25 mouse cellular contexts compared by ENCODE assay signal in genomic region chr19:44238906-44239305, GRCm38 (mm10). TPM values are rescaled to one million over a fixed set of nuclear protein-coding genes. Genes with fewer than 3 reads are reported as not detected.
DNase-seq lines count a peak whose midpoint lies in the region; ATAC-seq lines count a peak whose summit lies in the region.
"Had no signal": no experiment of that assay in that cellular context is flagged by ENCODE, and none has a peak within 500 bp of the region (broad histone marks: within the 10 kb centered on the region; RNA-seq: fewer than 3 reads in every experiment).

No protein-coding gene starts in this region.

- H3K4me3 ChIP-seq in forebrain, embryonic 14.5 days (ENCODE audit: low read depth, low read length) = no peak overlapping the region
- H3K4me3 ChIP-seq: embryonic facial prominence, embryonic 13.5 days; embryonic facial prominence, embryonic 15.5 days; erythroblast, embryonic 14.5 days; forebrain, embryonic 10.5 days; forebrain, embryonic 12.5 days; forebrain, embryonic 15.5 days had no signal

- no peaks in the 10 kb centered on the region for H3K27me3 ChIP-seq in forebrain, embryonic 14.5 days (replicated peaks; ENCODE audit: control insufficient read depth, insufficient read depth, low read length)
- H3K27me3 ChIP-seq: embryonic facial prominence, embryonic 13.5 days; embryonic facial prominence, embryonic 15.5 days; forebrain, embryonic 12.5 days; forebrain, embryonic 15.5 days had no signal

- no peaks in the 10 kb centered on the region for H3K36me3 ChIP-seq in forebrain, embryonic 14.5 days (ENCODE audit: control insufficient read depth, insufficient read depth, low read length)
- H3K36me3 ChIP-seq: embryonic facial prominence, embryonic 13.5 days; embryonic facial prominence, embryonic 15.5 days; forebrain, embryonic 10.5 days; forebrain, embryonic 12.5 days; forebrain, embryonic 15.5 days had no signal

- no peak overlapping the region for H3K9ac ChIP-seq in forebrain, embryonic 14.5 days (ENCODE audit: low read length)
- H3K9ac ChIP-seq: embryonic facial prominence, embryonic 13.5 days; embryonic facial prominence, embryonic 15.5 days; forebrain, embryonic 12.5 days; forebrain, embryonic 15.5 days; forebrain, postnatal 0 days had no signal

- H3K4me1 ChIP-seq in forebrain, embryonic 14.5 days (ENCODE audit: control insufficient read depth, insufficient read depth, low read length) = no peaks in the 10 kb centered on the region

- H3K4me2 ChIP-seq in forebrain, embryonic 14.5 days (ENCODE audit: low read length) = no peak overlapping the region
- H3K4me2 ChIP-seq: embryonic facial prominence, embryonic 13.5 days; embryonic facial prominence, embryonic 15.5 days; forebrain, embryonic 12.5 days; forebrain, embryonic 15.5 days had no signal

- ATAC-seq in forebrain, embryonic 14.5 days = no peak
- ATAC-seq: forebrain, embryonic 15.5 days; forebrain, postnatal 0 days; Patski had no signal

- WGBS in forebrain, embryonic 14.5 days = 77% methylated on average over 2 of the region's 2 CpGs

- peak; percentile 67 for DNase-seq in 3134 (ENCODE audit: extremely low read depth, insufficient read length, low spot score)
- peak; percentile 47 for DNase-seq in 3T3-L1 (ENCODE audit: low read depth, low spot score)
- DNase-seq in brain, adult 2 months (ENCODE audit: low read depth, low spot score) = peak; percentile 70
- no peak for DNase-seq in forebrain, embryonic 14.5 days (ENCODE audit: low spot score)
- DNase-seq in spleen, adult 18-20 months = no peak
- DNase-seq in kidney, postnatal 14 days = no peak
- DNase-seq: adrenal gland, adult 2 months; adrenal gland, postnatal 10 days; adrenal gland, postnatal 25 days; cerebellum, adult 11-12 months; cerebellum, adult 2 months; cerebellum, adult 9-10 months; cerebellum, postnatal 10 days; cerebellum, postnatal 25 days; embryo, embryonic 11 days; forebrain, postnatal 0 days had no signal

- no peak overlapping the region for H3K27ac ChIP-seq in forebrain, embryonic 14.5 days (ENCODE audit: low read depth, low read length)
- H3K27ac ChIP-seq: embryonic facial prominence, embryonic 13.5 days; embryonic facial prominence, embryonic 15.5 days; forebrain, embryonic 10.5 days; forebrain, embryonic 12.5 days; forebrain, embryonic 15.5 days had no signal

- no peaks in the 10 kb centered on the region for H3K9me3 ChIP-seq in forebrain, embryonic 14.5 days (replicated peaks; ENCODE audit: control insufficient read depth, low read length)
- H3K9me3 ChIP-seq: embryonic facial prominence, embryonic 13.5 days; embryonic facial prominence, embryonic 15.5 days; forebrain, embryonic 10.5 days; forebrain, embryonic 12.5 days; forebrain, embryonic 15.5 days had no signal

RNA-seq across cellular contexts. Expression of gene Scd3, which starts 35.8 kb away (rescaled TPM):
- 2.0 and 2.1 TPM in 2 replicates for polyA plus RNA-seq in forebrain, embryonic 14.5 days (2014; fragmentation: Nextera tagmentation; extraction: Ambion mirVana)
- polyA plus RNA-seq: adrenal gland, adult 2 months; erythroblast, embryonic 14.5 days had no signal

RNA-seq across cellular contexts. Expression of gene Pkd2l1, which starts 46.7 kb away (rescaled TPM):
- polyA plus RNA-seq in forebrain, embryonic 14.5 days (2014; fragmentation: Nextera tagmentation; extraction: Ambion mirVana) = 0.15 TPM in 2 replicates
- polyA plus RNA-seq: adrenal gland, adult 2 months; C2C12; embryonic facial prominence, embryonic 11.5 days; embryonic facial prominence, embryonic 13.5 days; embryonic facial prominence, embryonic 15.5 days; erythroblast, embryonic 14.5 days had no signal

RNA-seq across cellular contexts. Expression of gene Scd2, which starts 54.6 kb away (rescaled TPM):
- 220 and 266 TPM in 2 replicates for polyA plus RNA-seq in forebrain, embryonic 14.5 days (2014; fragmentation: Nextera tagmentation; extraction: Ambion mirVana)

Comparison
In these comparisons a context has a peak if more than half of its experiments do, and no peak if none do; other contexts are left out.
1. DNase-seq: peak in 3134 (single experiment), 3T3-L1 (single experiment) and brain, adult 2 months (single experiment); none in forebrain, embryonic 14.5 days (single experiment), spleen, adult 18-20 months (0 of 2) and kidney, postnatal 14 days (single experiment).